Mouse (Mus musculus) brown adipose tissue, adult 24 weeks (tissue): ENCODE measurements around the gene Dock2. TPM values are rescaled to one million over a fixed set of nuclear protein-coding genes. Genes with fewer than 3 reads are reported as not detected.
"Not testable (repeated sequence)": the region's sequence is repeated elsewhere in the genome, so short reads cannot be mapped to it uniquely, and the experiment has no call there.

Source experiments
- H3K27ac ChIP-seq: fragments of 200-500 bp; replicated peaks from 2 replicates; pipeline ENCODE4 v1.5.1; 2012; ENCODE audit warnings: low read depth, mild to moderate bottlenecking, low read length
- H3K4me1 ChIP-seq: fragments of 200-500 bp; 2 replicates; pipeline ENCODE4 v1.6.1; 2012; ENCODE audit warnings: low read length, mixed read lengths; ENCODE audit not compliant: control insufficient read depth, insufficient read depth, insufficient read length
- H3K4me3 ChIP-seq: fragments of 200-500 bp; 2 replicates; pipeline ENCODE4 v1.5.1; 2012; ENCODE audit warnings: low read depth, mild to moderate bottlenecking, low read length, moderate library complexity; ENCODE audit not compliant: insufficient read depth
- polyA plus RNA-seq: library from polyadenylated mRNA; stranded (reverse); fragments of >200 nt; gene quantifications from 2 replicates; pipeline ENCODE4 v1.2.4, GENCODE M21; 2012; ENCODE audit not compliant: missing spikeins, insufficient read depth, insufficient read length

The Dock2 gene
- 1.7 and 3.0 TPM in 2 replicates for polyA plus RNA-seq

DNA sequence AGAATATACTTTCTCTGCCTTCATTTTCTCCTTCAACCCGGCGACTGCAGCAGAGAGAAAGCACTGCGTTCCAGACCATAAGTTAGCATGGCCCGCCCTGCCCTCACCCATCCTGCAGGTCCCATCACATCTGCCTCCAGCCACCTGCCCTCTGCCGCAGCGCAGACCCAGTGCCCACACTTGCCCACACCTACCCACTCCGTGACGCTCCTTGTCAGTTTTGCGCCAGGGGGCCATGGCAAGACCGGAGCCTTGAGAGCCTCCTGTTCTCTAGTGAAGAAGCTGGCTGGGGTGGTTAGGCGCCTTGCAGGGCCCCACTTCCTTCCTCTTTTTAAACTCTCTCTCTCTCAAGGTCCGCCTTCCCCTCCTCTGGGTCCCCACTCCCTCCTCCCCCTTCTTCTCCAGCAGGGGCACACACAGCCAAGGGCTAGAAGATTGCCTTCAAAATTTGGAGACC lies at the start of gene Dock2:
TSS of gene Dock2 (minus strand) at position 306 of the 457 bp plus-strand sequence.
- Histone ChIP-seq H3K4me3 (peak within 1 kb of the TSS; percentile 62), H3K27ac (peak within 1 kb of the TSS; percentile 72)

DNA sequence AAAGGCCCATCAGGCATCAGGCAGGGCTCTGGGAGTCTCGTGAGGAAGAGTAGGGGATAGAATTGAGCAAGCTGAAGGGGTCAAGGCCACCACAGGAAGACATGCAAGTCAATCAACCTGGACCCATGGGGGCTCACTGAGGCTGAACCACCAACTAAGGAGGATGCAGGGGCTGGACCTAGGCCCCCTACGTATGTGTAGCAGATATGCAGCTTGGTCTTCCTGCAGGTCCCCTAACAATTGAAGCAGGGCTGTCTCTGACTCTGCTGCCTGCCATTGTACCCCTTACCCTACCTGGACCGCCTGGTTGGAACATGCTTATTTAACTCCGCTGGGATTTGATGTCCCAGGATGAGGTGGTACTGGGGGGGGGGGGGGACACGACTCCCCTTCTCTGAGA lies 49.0 kb upstream of the Dock2 start:
- Histone ChIP-seq H3K4me3 (no peak overlapping the region), H3K27ac (no peak overlapping the region)

More for the DNA sequence above, at the start of gene Dock2:
- H3K4me1 ChIP-seq: no peaks in the 10 kb centered on the region

GRCm38 (mm10) chr11:34827803-34828202 lies 44.1 kb upstream of the Dock2 start:
- Histone ChIP-seq H3K27ac (no peak overlapping the region), H3K4me1 (no peaks in the 10 kb centered on the region), H3K4me3 (no peak overlapping the region)

More for the DNA sequence above, 49.0 kb upstream of the Dock2 start:
- no peaks in the 10 kb centered on the region for H3K4me1 ChIP-seq

DNA sequence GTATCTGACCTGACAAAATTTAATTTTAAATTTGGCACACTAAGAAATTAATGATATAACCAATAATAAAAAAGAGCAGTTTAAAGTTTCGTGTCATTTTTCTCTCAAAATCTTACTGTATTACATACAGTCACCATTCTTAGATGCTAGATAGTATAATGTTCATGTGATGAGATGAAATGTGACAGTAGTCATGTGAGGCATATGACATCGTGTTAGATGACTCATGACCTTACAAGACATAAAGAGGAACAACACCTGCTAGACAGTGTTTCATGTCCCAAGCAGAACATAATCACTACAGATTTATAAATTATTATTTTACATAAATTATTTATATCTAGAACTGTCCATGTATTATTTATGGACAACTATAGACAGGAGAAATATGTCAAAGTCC lies 43.2 kb upstream of the Dock2 start:
- no peak overlapping the region for H3K4me3 ChIP-seq
- no peak overlapping the region for H3K27ac ChIP-seq
- H3K4me1 ChIP-seq: no peaks in the 10 kb centered on the region

- H3K4me1 ChIP-seq: no peaks in the 10 kb centered on the region
- H3K4me3 ChIP-seq: no peak overlapping the region
- H3K27ac ChIP-seq: no peak overlapping the region
These were observed 41.1 kb upstream of the Dock2 start for GRCm38 (mm10) chr11:34824791-34825190.

DNA sequence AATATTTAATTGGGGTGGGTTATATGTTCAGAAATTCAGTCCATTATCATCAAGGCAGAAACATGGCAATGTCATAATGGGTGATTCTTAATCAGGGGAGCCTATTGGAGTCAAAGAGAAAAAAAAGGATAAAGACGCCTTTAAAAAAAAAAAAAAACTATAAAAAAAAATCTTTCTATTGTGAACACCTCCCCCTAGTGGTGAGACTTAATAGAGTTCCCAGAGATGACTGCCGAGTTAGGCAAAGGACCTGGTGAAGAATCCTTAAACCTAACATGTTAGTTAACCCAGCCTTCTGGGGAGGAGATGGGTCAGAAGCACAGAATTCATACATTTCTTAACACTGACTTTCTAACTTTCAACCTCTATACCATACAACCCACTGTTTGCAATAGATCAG lies 31.1 kb upstream of the Dock2 start:
- no peaks in the 10 kb centered on the region for H3K4me1 ChIP-seq
- no peak overlapping the region for H3K4me3 ChIP-seq
- no peak overlapping the region for H3K27ac ChIP-seq

DNA sequence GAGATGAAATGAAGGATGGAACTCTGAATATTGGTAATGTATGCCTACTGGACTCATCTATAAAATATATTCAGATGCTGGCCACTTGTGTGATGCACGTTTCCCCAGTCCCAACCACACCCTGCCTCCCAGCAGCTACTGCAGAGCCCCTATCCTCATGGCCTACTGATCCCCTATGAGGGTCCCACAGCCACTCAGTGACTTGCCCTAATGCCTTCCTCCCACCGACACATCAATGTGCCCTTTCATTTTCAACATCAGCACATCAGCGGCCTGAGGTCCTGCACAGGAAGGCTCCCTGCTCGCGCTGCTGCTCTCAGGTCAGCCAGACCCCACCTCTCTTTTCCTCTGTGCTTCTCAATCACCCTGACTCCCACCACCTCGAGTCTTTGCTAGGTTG lies 30.6 kb upstream of the Dock2 start:
- Histone ChIP-seq H3K4me1 (no peaks in the 10 kb centered on the region), H3K4me3 (no peak overlapping the region)

DNA sequence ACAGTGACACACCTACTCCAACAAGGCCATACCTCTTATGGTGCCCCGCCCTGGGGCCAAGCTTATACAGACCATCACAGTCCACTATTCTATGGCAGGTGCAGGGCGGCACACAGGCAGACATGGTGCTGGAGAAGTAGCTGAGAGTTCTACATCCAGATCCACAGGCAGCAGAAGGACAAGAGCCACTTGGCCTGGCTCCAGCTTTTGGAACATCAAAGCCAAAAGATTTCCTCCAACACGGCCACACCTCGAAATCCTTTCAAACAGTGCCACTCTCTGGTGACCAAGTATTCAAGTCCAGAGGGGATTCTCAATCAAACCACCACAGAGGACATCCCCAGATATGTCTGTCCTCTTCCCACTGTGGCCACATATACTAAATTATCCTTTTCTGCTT lies 21.3 kb upstream of the Dock2 start:
- H3K4me1 ChIP-seq, H3K27ac ChIP-seq, H3K4me3 ChIP-seq: not testable (repeated sequence)

More for the DNA sequence above, 30.6 kb upstream of the Dock2 start:
- no peak overlapping the region for H3K27ac ChIP-seq

- H3K4me1 ChIP-seq, H3K4me3 ChIP-seq, H3K27ac ChIP-seq: not testable (repeated sequence)
These were observed 14.4 kb upstream of the Dock2 start for GRCm38 (mm10) chr11:34798066-34798465.

- no peaks in the 10 kb centered on the region for H3K4me1 ChIP-seq
- H3K27ac ChIP-seq: no peak overlapping the region
- H3K4me3 ChIP-seq: no peak overlapping the region
These were observed 12.4 kb upstream of the Dock2 start for GRCm38 (mm10) chr11:34796097-34796496.

- no peak overlapping the region for H3K27ac ChIP-seq
- H3K4me3 ChIP-seq: no peak overlapping the region
- no peaks in the 10 kb centered on the region for H3K4me1 ChIP-seq
These were observed 8.2 kb upstream of the Dock2 start for GRCm38 (mm10) chr11:34791872-34792271.

- Histone ChIP-seq H3K4me1 (no peaks in the 10 kb centered on the region), H3K4me3 (no peak overlapping the region), H3K27ac (no peak overlapping the region)
These were observed 1.2 kb upstream of the Dock2 start for GRCm38 (mm10) chr11:34784864-34785263.

GRCm38 (mm10) chr11:34782516-34783430 lies 919 bp downstream of the Dock2 start:
- H3K27ac ChIP-seq: peak overlapping the region; percentile 72; the same call in 1 of the 2 replicates
- no peaks in the 10 kb centered on the region for H3K4me1 ChIP-seq
- H3K4me3 ChIP-seq: peak overlapping the region; percentile 62

GRCm38 (mm10) chr11:34780786-34781185 lies 2.9 kb downstream of the Dock2 start:
- H3K4me1 ChIP-seq: no peaks in the 10 kb centered on the region
- H3K4me3 ChIP-seq: no peak overlapping the region
- H3K27ac ChIP-seq: no peak overlapping the region

GRCm38 (mm10) chr11:34779966-34780365 lies 3.7 kb downstream of the Dock2 start:
- Histone ChIP-seq H3K4me3 (no peak overlapping the region), H3K27ac (no peak overlapping the region), H3K4me1 (no peaks in the 10 kb centered on the region)

DNA sequence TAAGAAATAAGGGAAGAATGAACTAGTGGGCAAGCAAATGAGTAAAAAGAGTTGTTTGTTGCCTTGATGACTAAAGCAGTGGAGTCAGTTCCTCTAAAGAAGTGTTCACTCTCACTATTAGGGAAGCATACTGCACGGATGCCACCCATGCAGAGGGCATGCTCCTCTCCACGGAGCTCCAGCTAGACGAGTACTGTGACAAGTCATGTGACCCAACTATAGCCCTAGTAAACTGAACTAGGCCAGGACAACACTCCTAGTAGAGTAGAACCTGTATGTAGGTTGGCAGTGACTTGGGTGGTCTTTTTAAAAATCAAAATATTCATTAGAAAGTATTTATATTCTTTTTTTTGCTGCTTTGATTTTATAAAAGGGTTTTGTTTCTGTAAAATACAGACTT lies 5.3 kb downstream of the Dock2 start:
- no peak overlapping the region for H3K27ac ChIP-seq
- no peaks in the 10 kb centered on the region for H3K4me1 ChIP-seq
- no peak overlapping the region for H3K4me3 ChIP-seq
